Mouse (Mus musculus): ENCODE data around the gene Gm5800. TPM values are rescaled to one million over a fixed set of nuclear protein-coding genes. Genes with fewer than 3 reads are reported as not detected.

Gene Gm5800
- total RNA-seq (2023; ENCODE audit: inconsistent age): not detected in 4 replicates

GRCm38 (mm10) chr14:51717083-51717482 lies at the start of gene Gm5800:
TSS of gene Gm5800 (minus strand) at chr14:51717183.

GRCm38 (mm10) chr14:51695368-51695767 lies 21.6 kb downstream of the Gm5800 start, which contains the start of gene Gm17079:
TSS of gene Gm17079 (minus strand) at chr14:51695468.

Other genes with a start within 250 kb of the Gm5800 start
- not detected in 4 replicates for gene Gm5622, start 164.4 kb downstream of the Gm5800 start, total RNA-seq (2023; ENCODE audit: inconsistent age)
- not detected in 4 replicates for gene Gm17175, start 143.1 kb downstream of the Gm5800 start, total RNA-seq (2023; ENCODE audit: inconsistent age)
- gene Gm17174, start 125.0 kb downstream of the Gm5800 start, total RNA-seq (2023; ENCODE audit: inconsistent age): not detected in 4 replicates
- gene Gm17078, start 105.9 kb downstream of the Gm5800 start, total RNA-seq (2023; ENCODE audit: inconsistent age): not detected in 4 replicates
- gene Gm4181, start 81.5 kb downstream of the Gm5800 start, total RNA-seq (2023; ENCODE audit: inconsistent age): not detected in 4 replicates
- not detected in 4 replicates for gene Gm17079, start 21.7 kb downstream of the Gm5800 start, total RNA-seq (2023; ENCODE audit: inconsistent age)
- not detected in 4 replicates for gene Ang4, start 56.4 kb upstream of the Gm5800 start, total RNA-seq (2023; ENCODE audit: inconsistent age)
- gene AY358078, start 82.9 kb upstream of the Gm5800 start, total RNA-seq (2023; ENCODE audit: inconsistent age): not detected in 4 replicates
- gene Ear6, start 136.5 kb upstream of the Gm5800 start, total RNA-seq (2023; ENCODE audit: inconsistent age): not detected in 4 replicates
- 40.0 to 67.1 TPM (median 63.4 TPM) in 4 replicates for gene Mettl17, start 167.7 kb upstream of the Gm5800 start, total RNA-seq (2023; ENCODE audit: inconsistent age)
- gene Slc39a2, start 175.7 kb upstream of the Gm5800 start, total RNA-seq (2023; ENCODE audit: inconsistent age): 0.36 to 0.54 TPM (median 0.48 TPM) in 4 replicates
- gene Ndrg2, start 197.0 kb upstream of the Gm5800 start, total RNA-seq (2023; ENCODE audit: inconsistent age): 0.24 to 1.2 TPM (median 0.61 TPM) in 3 of 4 replicates, not detected in the other
- gene Tppp2, start 201.2 kb upstream of the Gm5800 start, total RNA-seq (2023; ENCODE audit: inconsistent age): not detected in 4 replicates
- gene Rnase13, start 205.6 kb upstream of the Gm5800 start, total RNA-seq (2023; ENCODE audit: inconsistent age): not detected in 4 replicates

Data from B cell, adult (primary cell).